Mouse (Mus musculus) thymus, postnatal 4 days (tissue): ENCODE measurements at regions not wholly inside any gene's neighbourhood (a gene's known extent, or its start where the extent isn't known, plus 50 kb on each side); places are given as distances from the start of the nearest gene placed in this dataset.
"Not testable (repeated sequence)": the region's sequence is repeated elsewhere in the genome, so short reads cannot be mapped to it uniquely, and the experiment has no call there.

ENCODE experiments used
- DNase-seq: peaks from one replicate; pipeline ENCODE4 v3.0.0; 2021

- DNase-seq, result not testable (repeated sequence)
These were observed 454.5 kb upstream of the Zfp386 start for GRCm38 (mm10) chr12:115592985-115593384.

- no peak for DNase-seq
These were observed 443.8 kb upstream of the Zfp386 start for GRCm38 (mm10) chr12:115603763-115604162.

GRCm38 (mm10) chr12:115604951-115605350 lies 442.6 kb upstream of the Zfp386 start:
- peak; percentile 64 for DNase-seq

- not testable (repeated sequence) for DNase-seq
These were observed 424.8 kb upstream of the Zfp386 start for GRCm38 (mm10) chr12:115622564-115623233.

GRCm38 (mm10) chr12:115624221-115624620 lies 423.3 kb upstream of the Zfp386 start:
- DNase-seq, result peak; percentile 61

- DNase-seq, result no peak
These were observed 399.9 kb upstream of the Zfp386 start for GRCm38 (mm10) chr12:115647599-115647998.

- DNase-seq, result not testable (repeated sequence)
These were observed 399.4 kb upstream of the Zfp386 start for GRCm38 (mm10) chr12:115648161-115648560.

GRCm38 (mm10) chr12:115655781-115656180 lies 391.7 kb upstream of the Zfp386 start:
- DNase-seq, result peak; percentile 72

- DNase-seq, result peak; percentile 19
These were observed 383.4 kb upstream of the Zfp386 start for GRCm38 (mm10) chr12:115664081-115664480.

GRCm38 (mm10) chr12:115671683-115672082 lies 375.8 kb upstream of the Zfp386 start:
- DNase-seq, result not testable (repeated sequence)

GRCm38 (mm10) chr12:115691801-115692200 lies 355.7 kb upstream of the Zfp386 start:
- DNase-seq, result peak; percentile 19

- not testable (repeated sequence) for DNase-seq
These were observed 337.7 kb upstream of the Zfp386 start for GRCm38 (mm10) chr12:115709813-115710212.

GRCm38 (mm10) chr12:115742039-115742438 lies 305.5 kb upstream of the Zfp386 start:
- DNase-seq, result not testable (repeated sequence)

GRCm38 (mm10) chr12:115749586-115749985 lies 297.9 kb upstream of the Zfp386 start:
- peak; percentile 73 for DNase-seq

- DNase-seq, result not testable (repeated sequence)
These were observed 294.4 kb upstream of the Zfp386 start for GRCm38 (mm10) chr12:115753135-115753534.

- DNase-seq, result not testable (repeated sequence)
These were observed 290.0 kb upstream of the Zfp386 start for GRCm38 (mm10) chr12:115757526-115757925.

GRCm38 (mm10) chr12:115759041-115759440 lies 288.5 kb upstream of the Zfp386 start:
- DNase-seq, result peak; percentile 65

- not testable (repeated sequence) for DNase-seq
These were observed 285.8 kb upstream of the Zfp386 start for GRCm38 (mm10) chr12:115761766-115762165.

GRCm38 (mm10) chr12:115764939-115765479 lies 282.5 kb upstream of the Zfp386 start:
- DNase-seq, result not testable (repeated sequence)

GRCm38 (mm10) chr12:115771176-115771575 lies 276.3 kb upstream of the Zfp386 start:
- peak; percentile 57 for DNase-seq

GRCm38 (mm10) chr12:115790369-115790768 lies 257.2 kb upstream of the Zfp386 start:
- peak; percentile 23 for DNase-seq

- DNase-seq, result peak; percentile 6
These were observed 245.0 kb upstream of the Zfp386 start for GRCm38 (mm10) chr12:115802499-115802898.

- peak; percentile 64 for DNase-seq
These were observed 243.8 kb upstream of the Zfp386 start for GRCm38 (mm10) chr12:115803675-115804074.

- DNase-seq, result no peak
These were observed 239.5 kb upstream of the Zfp386 start for GRCm38 (mm10) chr12:115807978-115808377.
